Mouse (Mus musculus) neural tube, embryonic 14.5 days (tissue): ENCODE results near the gene Nccrp1. TPM values are rescaled to one million over a fixed set of nuclear protein-coding genes. Genes with fewer than 3 reads are reported as not detected.
A peak's percentile ranks its signal among the peaks of the same experiment; 100 is the strongest.

Source experiments
- ATAC-seq: fragments of 200-750 bp; cut with Nextera tagmentation; 2 replicates; pipeline ENCODE4 v1.8.0; 2017; ENCODE audit warnings: low read depth, mild to moderate bottlenecking, moderate TSS enrichment, moderate library complexity
- H3K27ac ChIP-seq: fragments of 300-500 bp; sonication (generic); 2 replicates; pipeline ENCODE4 v1.5.1; 2014; ENCODE audit warnings: low read depth, mild to moderate bottlenecking, control low read depth, low read length, moderate library complexity, mixed read lengths
- H3K27me3 ChIP-seq: fragments of 300-500 bp; sonication (generic); 2 replicates; pipeline ENCODE4 v1.6.1; 2014; ENCODE audit warnings: low read length; ENCODE audit not compliant: control insufficient read depth, insufficient read depth
- H3K36me3 ChIP-seq: fragments of 300-500 bp; sonication (generic); 2 replicates; pipeline ENCODE4 v1.6.1; 2014; ENCODE audit warnings: low read length, mixed read lengths; ENCODE audit not compliant: control insufficient read depth, insufficient read depth
- H3K4me1 ChIP-seq: fragments of 300-500 bp; sonication (generic); 2 replicates; pipeline ENCODE4 v1.6.1; 2014; ENCODE audit warnings: low read length; ENCODE audit not compliant: control insufficient read depth, insufficient read depth
- H3K4me2 ChIP-seq: fragments of 300-500 bp; sonication (generic); 2 replicates; pipeline ENCODE4 v1.6.1; 2014; ENCODE audit warnings: mild to moderate bottlenecking, low read depth, low read length, control low read depth
- H3K4me3 ChIP-seq: fragments of 300-500 bp; sonication (generic); 2 replicates; pipeline ENCODE4 v1.5.1; 2014; ENCODE audit warnings: low read depth, low read length, control low read depth, mixed read lengths
- H3K9ac ChIP-seq: fragments of 300-500 bp; sonication (generic); replicated peaks from 2 replicates; pipeline ENCODE4 v1.6.1; 2014; ENCODE audit warnings: low read depth, mild to moderate bottlenecking, control low read depth, low read length, mixed read lengths
- H3K9me3 ChIP-seq: fragments of 300-500 bp; sonication (generic); 2 replicates; pipeline ENCODE4 v1.6.1; 2016; ENCODE audit warnings: low read length; ENCODE audit not compliant: control insufficient read depth
- WGBS: fragments of 180-500 bp; shearing (Covaris S2); extraction: QIAGEN DNeasy Blood & Tissue Kit; methylation state at CpG from one replicate; pipeline ENCODE4 v1.1.7; 2014; 5-methylcytosine and 5-hydroxymethylcytosine counted together
- polyA plus RNA-seq: library from polyadenylated mRNA; unstranded; fragments of >200 nt; fragmentation: Nextera tagmentation; extraction: Ambion mirVana; gene quantifications from 2 replicates; pipeline ENCODE4 v1.2.1, GENCODE M21; 2014

The Nccrp1 gene
- 0.17 TPM in 1 of 2 replicates, not detected in the other for polyA plus RNA-seq

DNA sequence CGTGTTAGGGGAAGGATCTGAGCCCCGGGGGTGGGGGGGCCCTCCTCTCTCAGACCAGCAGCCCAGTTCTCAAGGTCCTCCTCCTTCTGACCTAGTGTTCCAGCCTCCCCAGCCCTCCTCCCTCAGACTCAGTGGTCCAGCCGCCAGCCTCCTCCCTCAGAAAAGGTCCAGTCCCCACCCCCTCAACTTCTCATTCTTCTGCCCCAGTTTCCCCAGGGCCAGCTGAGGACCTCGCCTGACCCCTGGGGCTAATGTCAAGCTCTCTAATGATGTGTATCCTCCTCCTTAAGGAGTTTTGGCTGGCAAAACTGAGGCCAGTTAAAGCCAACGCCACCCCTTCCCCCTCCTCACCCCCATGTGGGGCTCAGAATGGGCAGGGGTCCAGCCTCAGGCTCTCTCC is at the start of gene Nccrp1:
Gene Nccrp1, minus strand, starts transcription at position 101 of the 400 bp plus-strand sequence.
- Histone ChIP-seq H3K4me1 (peaks cover 6% of the 10 kb centered on the region; the same call in 1 of the 2 replicates), H3K27me3 (peaks cover 11% of the 10 kb centered on the region), H3K4me3 (peak within 1 kb of the TSS; percentile 22; the same call in 1 of the 2 replicates), H3K9ac (peak within 1 kb of the TSS; percentile 39; the same call in 1 of the 2 replicates), H3K27ac (no peak within 1 kb of the TSS), H3K9me3 (no peaks in the 10 kb centered on the region), H3K4me2 (peak within 1 kb of the TSS; percentile 47), H3K36me3 (no peaks in the 10 kb centered on the region)
- WGBS, result 7% methylated on average over 5 of the region's 5 CpGs
- ATAC-seq, result no peak

DNA sequence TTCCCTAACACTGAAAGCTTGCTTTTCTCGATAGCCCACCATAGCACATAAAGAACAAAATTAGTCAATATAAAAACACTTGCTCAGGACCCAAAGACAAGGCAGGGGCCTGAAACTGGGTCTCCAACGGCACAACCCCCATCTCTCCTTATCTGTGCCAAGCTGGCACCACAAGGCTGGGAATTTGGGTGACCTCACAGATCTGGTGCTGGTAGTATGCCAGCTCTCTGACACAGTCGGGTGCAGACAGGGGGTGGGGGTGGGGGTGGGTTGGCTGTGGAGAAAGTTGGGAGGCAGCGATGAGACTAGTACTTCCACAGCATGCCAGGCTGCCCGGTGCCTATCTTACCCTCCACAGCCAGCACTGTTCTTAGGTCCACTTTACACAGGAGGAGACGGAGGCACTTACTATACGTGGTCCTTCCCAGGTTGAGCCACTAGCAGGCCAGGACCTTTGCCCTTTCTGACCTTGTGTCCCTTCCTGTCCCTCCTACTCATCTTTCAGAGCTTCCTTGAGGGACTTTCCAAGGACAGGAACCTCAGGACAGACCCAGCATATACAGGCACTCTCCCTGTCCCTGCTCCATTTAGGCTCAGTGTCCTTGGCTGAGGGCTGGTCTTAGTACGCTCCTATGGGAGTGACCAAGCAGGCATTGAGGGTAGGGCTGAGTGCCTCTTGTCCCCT is 48.8 kb upstream of the Nccrp1 start:
- no peak for ATAC-seq
- Histone ChIP-seq H3K4me3 (no peak overlapping the region), H3K9ac (no peak overlapping the region), H3K4me2 (peak overlapping the region; percentile 75; the same call in 1 of the 2 replicates), H3K36me3 (no peaks in the 10 kb centered on the region), H3K4me1 (peaks cover 10% of the 10 kb centered on the region), H3K27me3 (no peaks in the 10 kb centered on the region), H3K9me3 (no peaks in the 10 kb centered on the region), H3K27ac (no peak overlapping the region)
- 82% methylated on average over 8 of the region's 8 CpGs for WGBS

DNA sequence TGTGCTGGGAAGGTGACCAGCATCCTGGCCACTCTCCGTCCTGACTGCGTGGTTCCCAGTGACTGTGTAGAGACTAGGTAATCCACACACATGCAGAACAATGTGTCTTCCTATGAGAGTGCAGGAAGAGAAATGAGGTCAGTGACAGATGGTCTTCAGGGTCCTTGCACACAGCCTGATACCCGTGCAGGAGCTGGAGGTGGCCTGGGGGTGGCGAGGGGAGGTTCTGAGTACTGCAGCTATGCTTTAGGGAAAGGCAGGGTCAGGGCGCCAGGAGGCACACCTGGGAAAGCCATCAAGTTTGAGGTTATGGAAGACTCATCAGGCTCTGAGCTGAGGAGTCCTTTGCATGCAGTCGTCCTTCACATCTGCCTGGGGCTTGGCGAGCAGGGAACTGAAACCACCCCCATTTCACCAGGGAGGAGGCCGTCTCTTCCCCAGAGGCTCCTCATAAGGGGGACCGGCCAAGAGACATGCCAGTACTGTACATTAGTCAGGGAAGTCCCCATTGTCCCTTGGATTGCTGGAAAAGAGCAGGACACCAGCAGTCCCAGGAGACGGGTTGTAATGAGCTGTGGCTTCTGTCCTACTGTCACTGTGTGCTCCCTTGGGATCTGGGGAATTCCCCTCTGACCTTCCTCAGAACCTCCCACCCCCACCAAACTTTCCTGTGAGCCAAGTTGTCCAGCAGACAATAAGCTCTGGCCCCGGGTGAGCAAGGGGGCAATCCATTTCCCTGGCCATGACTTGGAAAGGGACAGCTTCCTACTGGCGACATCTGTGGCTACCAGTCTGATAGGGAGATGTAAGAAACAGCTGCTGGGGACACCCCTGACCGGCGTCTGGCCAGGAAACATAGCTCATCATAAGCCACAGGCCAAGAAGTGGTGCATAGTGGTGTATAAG is 46.4 kb upstream of the Nccrp1 start:
- 45% methylated on average over 14 of the region's 14 CpGs for WGBS
- H3K27me3 ChIP-seq, result no peaks in the 10 kb centered on the region
- H3K9ac ChIP-seq, result no peak overlapping the region
- H3K27ac ChIP-seq, result no peak overlapping the region
- no peak overlapping the region for H3K4me2 ChIP-seq
- no peaks in the 10 kb centered on the region for H3K9me3 ChIP-seq
- H3K4me1 ChIP-seq, result peaks cover 10% of the 10 kb centered on the region
- no peaks in the 10 kb centered on the region for H3K36me3 ChIP-seq
- ATAC-seq, result no peak
- no peak overlapping the region for H3K4me3 ChIP-seq

- Histone ChIP-seq H3K4me1 (peaks cover 17% of the 10 kb centered on the region), H3K27me3 (no peaks in the 10 kb centered on the region), H3K36me3 (no peaks in the 10 kb centered on the region), H3K4me3 (no peak overlapping the region), H3K9me3 (no peaks in the 10 kb centered on the region), H3K27ac (no peak overlapping the region), H3K9ac (no peak overlapping the region), H3K4me2 (no peak overlapping the region)
- ATAC-seq, result no peak
- WGBS, result 65% methylated on average over 1 of the region's 1 CpGs
Observed at GRCm38 (mm10) chr7:28591862-28592261, 44.8 kb upstream of the Nccrp1 start.

- Histone ChIP-seq H3K4me3 (no peak overlapping the region), H3K27ac (no peak overlapping the region), H3K4me2 (no peak overlapping the region), H3K36me3 (no peaks in the 10 kb centered on the region), H3K9me3 (no peaks in the 10 kb centered on the region), H3K27me3 (no peaks in the 10 kb centered on the region), H3K4me1 (peaks cover 13% of the 10 kb centered on the region), H3K9ac (no peak overlapping the region)
- ATAC-seq, result no peak
Observed at GRCm38 (mm10) chr7:28587644-28588043, 40.6 kb upstream of the Nccrp1 start.

- H3K9me3 ChIP-seq, result no peaks in the 10 kb centered on the region
- H3K4me2 ChIP-seq, result no peak overlapping the region
- H3K4me3 ChIP-seq, result no peak overlapping the region
- WGBS, result 47% methylated on average over 6 of the region's 6 CpGs
- peaks cover 13% of the 10 kb centered on the region for H3K4me1 ChIP-seq
- H3K36me3 ChIP-seq, result no peaks in the 10 kb centered on the region
- peak; percentile 43; the same call in 1 of the 2 replicates for ATAC-seq
- no peak overlapping the region for H3K9ac ChIP-seq
- no peak overlapping the region for H3K27ac ChIP-seq
- no peaks in the 10 kb centered on the region for H3K27me3 ChIP-seq
Observed at GRCm38 (mm10) chr7:28586663-28587411, 39.8 kb upstream of the Nccrp1 start.

DNA sequence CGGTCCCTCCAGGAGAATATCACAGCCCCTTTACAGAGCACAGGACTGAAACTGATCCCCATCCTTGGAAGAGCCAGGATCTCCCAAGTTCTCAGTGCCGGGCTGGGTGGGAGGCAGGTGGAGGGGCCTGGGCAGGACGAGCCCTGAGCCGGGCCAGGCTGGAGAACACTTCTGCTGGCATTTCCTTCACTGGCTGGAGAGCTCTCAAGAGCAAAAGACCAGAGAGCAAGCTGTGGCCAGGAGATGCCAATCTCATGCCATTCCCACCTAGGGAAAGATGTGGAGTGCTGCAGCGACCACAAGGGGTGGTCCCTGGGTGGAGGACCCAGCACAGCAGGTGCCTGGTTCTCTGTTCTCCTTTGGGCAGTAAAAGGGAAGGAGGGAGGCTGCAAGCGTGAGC is 37.9 kb upstream of the Nccrp1 start:
- Histone ChIP-seq H3K27me3 (no peaks in the 10 kb centered on the region), H3K27ac (0 out of 2 replicates have a peak overlapping the region, but pooled peaks have one; percentile 22), H3K4me3 (no peak overlapping the region), H3K36me3 (no peaks in the 10 kb centered on the region), H3K4me2 (no peak overlapping the region), H3K4me1 (peaks cover 13% of the 10 kb centered on the region), H3K9ac (no peak overlapping the region), H3K9me3 (no peaks in the 10 kb centered on the region)
- WGBS, result 78% methylated on average over 6 of the region's 6 CpGs
- ATAC-seq, result no peak

- H3K27ac ChIP-seq, result 0 out of 2 replicates have a peak overlapping the region, but pooled peaks have one; percentile 22
- no peaks in the 10 kb centered on the region for H3K36me3 ChIP-seq
- 73% methylated on average over 4 of the region's 4 CpGs for WGBS
- H3K9me3 ChIP-seq, result no peaks in the 10 kb centered on the region
- ATAC-seq, result no peak
- no peak overlapping the region for H3K4me3 ChIP-seq
- H3K9ac ChIP-seq, result no peak overlapping the region
- no peaks in the 10 kb centered on the region for H3K27me3 ChIP-seq
- peaks cover 13% of the 10 kb centered on the region for H3K4me1 ChIP-seq
- H3K4me2 ChIP-seq, result no peak overlapping the region
Observed at GRCm38 (mm10) chr7:28584468-28584867, 37.4 kb upstream of the Nccrp1 start.
